Mouse (Mus musculus) erythroblast, adult 5-6 weeks (primary cell): ENCODE results near the gene Daglb. TPM values are rescaled to one million over a fixed set of nuclear protein-coding genes. Genes with fewer than 3 reads are reported as not detected.
"Not testable (repeated sequence)": the region's sequence is repeated elsewhere in the genome, so short reads cannot be mapped to it uniquely, and the experiment has no call there.

Experiments
- ATAC-seq: replicated peaks from 2 replicates; pipeline ENCODE4 v1.8.0; 2016; ENCODE audit warnings: moderate number of reproducible peaks, mild to moderate bottlenecking, moderate TSS enrichment, inconsistent platforms; ENCODE audit not compliant: poor library complexity, low FRiP score, severe bottlenecking
- total RNA-seq, 2 experiments: library from RNA; stranded (forward) in 1 of 2; stranded (reverse) in 1 of 2; fragments of 150-400 nt in 1 of 2; fragments of 200-764, 138-1000 nt in 1 of 2; gene quantifications; 2 replicates each; pipeline versions ENCODE4 v1.2.3 to v1.2.4; 2015 to 2017; ENCODE audit warnings: low replicate concordance in 2 of 2

Daglb gene
- total RNA-seq, 2 experiments from 2014 or later, result 5.2 to 8.8 TPM

GRCm38 (mm10) chr5:143477901-143478300, 13.5 kb downstream of the Daglb start:
- no peak for ATAC-seq

- ATAC-seq, result no peak
These were observed 20.6 kb downstream of the Daglb start for GRCm38 (mm10) chr5:143484955-143485354.

- ATAC-seq, result no peak
These were observed 22.8 kb downstream of the Daglb start for GRCm38 (mm10) chr5:143487193-143487592.

GRCm38 (mm10) chr5:143487998-143488397, 23.6 kb downstream of the Daglb start:
- ATAC-seq, result no peak

- ATAC-seq, result no peak
These were observed 25.5 kb downstream of the Daglb start for GRCm38 (mm10) chr5:143489749-143490342.

GRCm38 (mm10) chr5:143491736-143492135, 27.4 kb downstream of the Daglb start:
- ATAC-seq, result no peak

- no peak for ATAC-seq
These were observed 28.8 kb downstream of the Daglb start for GRCm38 (mm10) chr5:143493163-143493562.

- ATAC-seq, result no peak
These were observed 31.3 kb downstream of the Daglb start for GRCm38 (mm10) chr5:143495708-143496107.

- ATAC-seq, result no peak
These were observed 33.1 kb downstream of the Daglb start for GRCm38 (mm10) chr5:143497451-143497850.

GRCm38 (mm10) chr5:143499197-143499596, 34.8 kb downstream of the Daglb start:
- ATAC-seq, result no peak

GRCm38 (mm10) chr5:143499686-143500085, 35.3 kb downstream of the Daglb start:
- no peak for ATAC-seq

GRCm38 (mm10) chr5:143500711-143501110, 36.3 kb downstream of the Daglb start:
- ATAC-seq, result not testable (repeated sequence)

GRCm38 (mm10) chr5:143501140-143501539, 36.8 kb downstream of the Daglb start:
- ATAC-seq, result no peak

GRCm38 (mm10) chr5:143501649-143502048, 37.3 kb downstream of the Daglb start:
- no peak for ATAC-seq

GRCm38 (mm10) chr5:143502899-143503557, 38.6 kb downstream of the Daglb start:
- no peak for ATAC-seq

- no peak for ATAC-seq
These were observed 39.4 kb downstream of the Daglb start for GRCm38 (mm10) chr5:143503740-143504139.

- peak; percentile 61 for ATAC-seq
These were observed 40.1 kb downstream of the Daglb start for GRCm38 (mm10) chr5:143504453-143504852.

- no peak for ATAC-seq
These were observed 40.7 kb downstream of the Daglb start for GRCm38 (mm10) chr5:143505056-143505455.

GRCm38 (mm10) chr5:143505545-143505944, 41.2 kb downstream of the Daglb start:
- no peak for ATAC-seq

- ATAC-seq, result 0 out of 2 replicates have a peak, but pooled peaks have one; percentile 13
These were observed 44.9 kb downstream of the Daglb start for GRCm38 (mm10) chr5:143509294-143509693.

- peak; percentile 56 for ATAC-seq
These were observed 45.4 kb downstream of the Daglb start for GRCm38 (mm10) chr5:143509737-143510136.

- no peak for ATAC-seq
These were observed 47.2 kb downstream of the Daglb start for GRCm38 (mm10) chr5:143511577-143511976.
